8 mouse cellular contexts compared by ENCODE assay signal in the genomic region with DNA sequence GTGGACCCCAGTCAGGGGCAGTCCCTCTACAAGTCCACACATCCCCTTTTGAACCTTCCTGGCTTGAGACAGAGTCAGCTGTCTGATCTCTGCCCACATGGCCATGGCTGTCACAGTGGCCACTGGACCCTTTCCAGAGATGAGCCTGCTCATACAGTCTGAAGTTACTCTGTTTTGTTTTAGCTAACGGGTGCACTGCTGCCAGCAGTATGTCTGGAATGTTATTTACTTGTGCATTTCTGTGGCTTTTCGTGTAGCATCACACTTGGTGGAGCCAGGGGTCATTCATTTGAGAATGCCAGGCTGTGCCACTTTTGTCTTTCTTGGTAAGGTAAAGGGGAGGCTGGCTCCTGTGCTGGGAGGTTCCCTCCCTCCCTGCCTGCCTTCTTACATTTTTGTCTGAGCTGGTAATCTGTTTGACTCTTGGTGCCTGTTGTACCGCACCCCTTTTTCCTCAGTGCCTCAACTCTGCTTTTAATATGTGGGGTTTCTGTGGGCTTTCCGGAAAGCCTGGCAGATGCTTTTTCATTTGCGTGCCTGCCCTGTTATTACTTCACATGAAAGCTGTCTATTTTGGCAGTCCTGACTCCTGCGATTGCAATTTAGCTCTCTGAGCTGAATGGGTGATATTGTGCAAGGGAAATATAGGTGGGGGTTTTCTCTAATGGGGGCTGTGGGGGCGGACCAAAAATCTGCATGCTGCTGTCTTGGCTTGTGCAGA.
DNase-seq lines count a peak whose midpoint lies in the region; ATAC-seq and TF ChIP-seq lines count a peak whose summit lies in the region.

No protein-coding gene starts in this region.

- H3K4me3 ChIP-seq in hindbrain, embryonic 14.5 days (replicated peaks; ENCODE audit: low read length): no peak overlapping the region
- no peak overlapping the region for H3K4me3 ChIP-seq in hindbrain, embryonic 13.5 days
- H3K4me3 ChIP-seq in C2C12 (ENCODE audit: insufficient read depth, poor library complexity, severe bottlenecking): no peak overlapping the region
- no peak overlapping the region for H3K4me3 ChIP-seq in myocyte

- no peak for TF ChIP-seq CTCF in C2C12 (IDR thresholded peaks at IDR 0.05; ENCODE audit: control insufficient read depth, insufficient read depth, insufficient read length)

- H3K79me3 ChIP-seq in C2C12 (ENCODE audit: low read depth): no peaks in the 10 kb centered on the region

- no peak for TF ChIP-seq POLR2A in myocyte (IDR thresholded peaks at IDR 0.05; ENCODE audit: insufficient read length, low read depth)

- no peaks in the 10 kb centered on the region for H3K9me3 ChIP-seq in hindbrain, embryonic 14.5 days (ENCODE audit: control insufficient read depth, low read length)
- H3K9me3 ChIP-seq in hindbrain, embryonic 13.5 days: no peaks in the 10 kb centered on the region

- H3K9ac ChIP-seq in hindbrain, embryonic 14.5 days: no peak overlapping the region
- H3K9ac ChIP-seq in hindbrain, embryonic 13.5 days: no peak overlapping the region

- no peaks in the 10 kb centered on the region for H3K36me3 ChIP-seq in hindbrain, embryonic 14.5 days (replicated peaks; ENCODE audit: control insufficient read depth, insufficient read depth)
- no peaks in the 10 kb centered on the region for H3K36me3 ChIP-seq in hindbrain, embryonic 13.5 days
- H3K36me3 ChIP-seq in C2C12 (ENCODE audit: control insufficient read depth, insufficient read depth) (no peaks in the 10 kb centered on the region), myocyte (ENCODE audit: control insufficient read depth, insufficient read depth) (no peaks in the 10 kb centered on the region)

- 0 out of 2 replicates have a peak, but pooled peaks have one; percentile 46 for ATAC-seq in hindbrain, embryonic 14.5 days (ENCODE audit: low FRiP score)
- ATAC-seq in hindbrain, embryonic 13.5 days (ENCODE audit: low FRiP score): no peak

- H3ac ChIP-seq in C2C12 (ENCODE audit: control insufficient read depth, insufficient read length, low read depth) (no peak overlapping the region), myocyte (ENCODE audit: control insufficient read depth, insufficient read length) (no peak overlapping the region)

- no peaks in the 10 kb centered on the region; the same call in 1 of the 2 replicates for H3K4me1 ChIP-seq in hindbrain, embryonic 14.5 days (replicated peaks; ENCODE audit: control insufficient read depth, insufficient read depth, low read length)
- H3K4me1 ChIP-seq in hindbrain, embryonic 13.5 days (replicated peaks): 0 out of 2 replicates have a peak, but pooled peaks cover 8% of the 10 kb centered on the region

- 63% methylated on average over 7 of the region's 7 CpGs for WGBS in hindbrain, embryonic 14.5 days
- WGBS in hindbrain, embryonic 13.5 days: 63% methylated on average over 7 of the region's 7 CpGs

- no peak overlapping the region for H3K27ac ChIP-seq in hindbrain, embryonic 14.5 days
- H3K27ac ChIP-seq in hindbrain, embryonic 13.5 days: no peak overlapping the region; the same call in 1 of the 2 replicates

- DNase-seq in hindbrain, embryonic 14.5 days (ENCODE audit: low spot score): no peak
- DNase-seq in cerebellum, postnatal 14 days: peak; percentile 59 to 69
- DNase-seq in kidney, postnatal 10 days: peak; percentile 67
- DNase-seq in thymus, postnatal 14 days: no peak
- DNase-seq in urinary bladder, postnatal 4 days (ENCODE audit: low spot score in 2 of 2): no peak

- no peaks in the 10 kb centered on the region for H3K27me3 ChIP-seq in hindbrain, embryonic 14.5 days (ENCODE audit: control insufficient read depth, insufficient read depth, low read length)
- H3K27me3 ChIP-seq in hindbrain, embryonic 13.5 days: no peaks in the 10 kb centered on the region
- H3K27me3 ChIP-seq in C2C12 (ENCODE audit: control insufficient read depth, insufficient read depth, insufficient read length) (no peaks in the 10 kb centered on the region), myocyte (ENCODE audit: control insufficient read depth, insufficient read depth, insufficient read length) (no peaks in the 10 kb centered on the region)

- no peaks in the 10 kb centered on the region for H3K79me2 ChIP-seq in C2C12 (ENCODE audit: control insufficient read depth, insufficient read depth)
- H3K79me2 ChIP-seq in myocyte (ENCODE audit: control insufficient read depth, insufficient read depth): no peaks in the 10 kb centered on the region

- no peak overlapping the region for H3K4me2 ChIP-seq in hindbrain, embryonic 14.5 days (replicated peaks)
- H3K4me2 ChIP-seq in hindbrain, embryonic 13.5 days: no peak overlapping the region
- peak overlapping the region; percentile 51 for H3K4me2 ChIP-seq in myocyte (ENCODE audit: low read depth)

TF ChIP-seq in C2C12, 6 proteins besides CTCF, POLR2A, EP300 and RAD21:
- TF ChIP-seq CEBPB (IDR thresholded peaks at IDR 0.05; ENCODE audit: low read depth): peak; percentile 65
- peak; percentile 13 for TF ChIP-seq USF1 (IDR thresholded peaks at IDR 0.05; ENCODE audit: low read depth)
- peak; percentile 56 for TF ChIP-seq MYOD1 (IDR thresholded peaks at IDR 0.05; ENCODE audit: control insufficient read depth, insufficient read length, low read depth)
- TF ChIP-seq MAX (IDR thresholded peaks at IDR 0.05): no peak

TF ChIP-seq in myocyte, 11 proteins besides CTCF, POLR2A, EP300 and RAD21:
- TF ChIP-seq MAX (IDR thresholded peaks at IDR 0.05; ENCODE audit: low read depth) (peak; percentile 18), SRF (IDR thresholded peaks at IDR 0.05; ENCODE audit: control insufficient read depth, insufficient read length, low read depth) (peak; percentile 34), MYOD1 (IDR thresholded peaks at IDR 0.05; ENCODE audit: control insufficient read depth in 1 of 3, insufficient read length in 2 of 3, low read depth in 2 of 3) (peak; percentile 57 to 94 (median 92)), MYOG (IDR thresholded peaks at IDR 0.05; ENCODE audit: control insufficient read depth in 1 of 3, insufficient read depth in 1 of 3, insufficient read length in 2 of 3, low read depth in 2 of 3) (peak in 2 of 3 experiments; percentile 63 to 88), REST (IDR thresholded peaks at IDR 0.05; ENCODE audit: insufficient read depth, insufficient read length) (no peak), TCF12 (IDR thresholded peaks at IDR 0.05; ENCODE audit: insufficient read depth, poor library complexity, severe bottlenecking) (peak; percentile 40), USF1 (IDR thresholded peaks at IDR 0.05; ENCODE audit: low read depth) (peak; percentile 40), POLR2AphosphoS2 (IDR thresholded peaks at IDR 0.05; ENCODE audit: insufficient read length, low read depth) (no peak), E2F4 (IDR thresholded peaks at IDR 0.05; ENCODE audit: insufficient read depth) (no peak), TCF3 (IDR thresholded peaks at IDR 0.05; ENCODE audit: insufficient read length, low read depth) (peak; percentile 17), CEBPB (IDR thresholded peaks at IDR 0.05; ENCODE audit: insufficient read depth, poor library complexity, severe bottlenecking) (peak; percentile 76)

Comparison
In these comparisons a context has a peak if more than half of its experiments do, and no peak if none do; other contexts are left out.
1. DNase-seq: peak in cerebellum, postnatal 14 days (2 of 2) and kidney, postnatal 10 days (single experiment); none in hindbrain, embryonic 14.5 days (single experiment), thymus, postnatal 14 days (single experiment) and urinary bladder, postnatal 4 days (0 of 2).